Mouse (Mus musculus): Measurements from ENCODE around the gene Snupn. TPM values are rescaled to one million over a fixed set of nuclear protein-coding genes. Genes with fewer than 3 reads are reported as not detected.
"Not testable (repeated sequence)": the region's sequence is repeated elsewhere in the genome, so short reads cannot be mapped to it uniquely, and the experiment has no call there.

The Snupn gene
- 12.3 and 12.4 TPM in 2 replicates for polyA plus RNA-seq (2015; fragmentation: Nextera tagmentation; extraction: Ambion mirVana)

DNA sequence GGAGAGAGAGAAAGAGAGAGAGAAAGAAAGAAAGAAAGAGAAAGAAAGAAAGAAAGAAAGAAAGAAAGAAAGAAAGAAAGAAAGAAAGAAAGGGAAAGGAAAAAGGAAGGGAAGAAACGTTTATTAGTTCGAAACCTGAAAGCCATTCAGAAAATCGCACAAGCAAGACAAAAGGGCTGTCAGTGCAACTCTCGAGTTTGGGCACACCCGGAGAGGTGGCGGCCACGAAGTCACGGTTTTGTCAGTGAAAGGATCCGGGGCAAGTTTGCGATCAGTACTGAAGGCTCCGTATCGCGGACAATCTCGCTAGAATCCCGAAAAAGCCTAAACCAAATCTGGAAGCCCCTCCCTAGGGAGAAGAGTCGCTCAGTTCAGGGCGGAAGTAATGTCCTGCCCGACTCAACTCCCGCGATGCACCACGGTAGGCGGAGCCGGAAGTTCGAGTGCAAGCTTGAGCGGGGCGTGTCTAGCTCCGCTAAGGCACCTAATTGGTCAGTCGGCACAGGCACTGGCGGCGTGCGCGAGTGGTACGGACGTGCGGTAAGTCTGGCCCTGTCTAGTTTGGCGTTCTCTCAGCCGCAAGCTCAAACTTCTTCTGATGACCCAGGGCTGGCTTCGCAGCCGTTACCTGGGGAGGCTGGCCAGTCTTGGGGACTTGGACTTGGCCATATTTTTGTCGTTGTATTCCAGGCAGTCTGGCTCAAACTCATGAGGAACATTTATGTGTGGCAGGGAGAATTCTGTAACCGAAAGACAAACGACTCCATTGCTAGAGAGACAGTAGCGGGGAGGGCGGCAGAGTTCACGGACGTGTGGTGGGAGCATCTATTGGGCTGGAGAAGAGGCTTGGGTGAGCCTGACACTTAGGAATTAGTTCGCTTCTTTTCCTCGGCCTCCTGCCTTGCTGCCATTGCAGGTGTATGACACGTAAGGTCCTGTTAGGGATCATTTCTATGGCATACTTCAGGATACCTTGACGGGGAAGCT, at the start of gene Snupn:
Gene Snupn, plus strand, starts transcription at position 465 of the 987 bp plus-strand sequence.
- H3K36me3 ChIP-seq (ENCODE audit: control insufficient read depth, insufficient read depth, low read length) = no peaks in the 10 kb centered on the region
- H3K27me3 ChIP-seq (replicated peaks; ENCODE audit: control insufficient read depth, insufficient read depth, low read length) = no peaks in the 10 kb centered on the region
- no peaks in the 10 kb centered on the region for H3K9me3 ChIP-seq (ENCODE audit: control insufficient read depth, low read length)
- peak; percentile 100 for ATAC-seq
- peaks cover 6% of the 10 kb centered on the region for H3K4me1 ChIP-seq (ENCODE audit: control insufficient read depth, insufficient read depth, low read length)
- WGBS = under 1% methylated on average over 50 of the region's 50 CpGs
- peak within 1 kb of the TSS; percentile 69 for H3K4me3 ChIP-seq (ENCODE audit: low read length)
- H3K4me2 ChIP-seq (ENCODE audit: low read depth, low read length) = peak within 1 kb of the TSS; percentile 91
- H3K9ac ChIP-seq (ENCODE audit: low read depth, low read length) = peak within 1 kb of the TSS; percentile 80
- H3K27ac ChIP-seq (ENCODE audit: low read length) = peak within 1 kb of the TSS; percentile 94

GRCm38 (mm10) chr9:56901187-56901586, 49.5 kb upstream of the Snupn start:
- no peak overlapping the region for H3K4me3 ChIP-seq (ENCODE audit: low read length)
- peak; percentile 88 for ATAC-seq
- H3K36me3 ChIP-seq (ENCODE audit: control insufficient read depth, insufficient read depth, low read length) = no peaks in the 10 kb centered on the region
- no peak overlapping the region for H3K9ac ChIP-seq (ENCODE audit: low read depth, low read length)
- H3K27me3 ChIP-seq (replicated peaks; ENCODE audit: control insufficient read depth, insufficient read depth, low read length) = no peaks in the 10 kb centered on the region
- no peaks in the 10 kb centered on the region for H3K9me3 ChIP-seq (ENCODE audit: control insufficient read depth, low read length)
- WGBS = 41% methylated on average over 8 of the region's 8 CpGs
- no peak overlapping the region for H3K4me2 ChIP-seq (ENCODE audit: low read depth, low read length)
- no peak overlapping the region for H3K27ac ChIP-seq (ENCODE audit: low read length)
- H3K4me1 ChIP-seq (ENCODE audit: control insufficient read depth, insufficient read depth, low read length) = peaks cover 7% of the 10 kb centered on the region; the same call in 1 of the 2 replicates

GRCm38 (mm10) chr9:56903662-56904061, 47.0 kb upstream of the Snupn start:
- WGBS = 75% methylated on average over 3 of the region's 3 CpGs
- H3K27ac ChIP-seq (ENCODE audit: low read length) = no peak overlapping the region
- H3K9me3 ChIP-seq (ENCODE audit: control insufficient read depth, low read length) = no peaks in the 10 kb centered on the region
- H3K4me1 ChIP-seq (ENCODE audit: control insufficient read depth, insufficient read depth, low read length) = peaks cover 7% of the 10 kb centered on the region; the same call in 1 of the 2 replicates
- H3K4me3 ChIP-seq (ENCODE audit: low read length) = no peak overlapping the region
- no peak overlapping the region for H3K4me2 ChIP-seq (ENCODE audit: low read depth, low read length)
- ATAC-seq = no peak
- H3K9ac ChIP-seq (ENCODE audit: low read depth, low read length) = no peak overlapping the region
- H3K36me3 ChIP-seq (ENCODE audit: control insufficient read depth, insufficient read depth, low read length) = no peaks in the 10 kb centered on the region
- H3K27me3 ChIP-seq (replicated peaks; ENCODE audit: control insufficient read depth, insufficient read depth, low read length) = no peaks in the 10 kb centered on the region

DNA sequence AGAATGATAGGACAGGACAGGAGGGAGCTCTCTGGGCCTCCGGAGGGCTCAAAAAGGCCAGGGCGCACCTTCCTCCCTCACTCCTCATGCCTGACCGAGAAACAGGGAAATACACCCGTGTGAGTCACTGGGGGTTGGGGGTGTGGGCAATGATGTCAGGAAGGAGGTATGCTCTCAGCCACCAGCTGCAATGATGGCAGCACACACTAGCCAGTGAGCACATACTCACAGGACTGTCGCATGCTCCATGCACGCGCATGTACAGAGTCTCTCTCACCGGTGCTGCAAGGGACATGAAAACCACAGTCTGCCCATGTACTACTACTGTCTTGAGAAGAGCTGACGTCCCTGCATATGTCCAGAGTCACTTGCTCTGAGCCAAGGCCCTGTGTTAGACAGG, 43.1 kb upstream of the Snupn start:
- no peak overlapping the region for H3K4me3 ChIP-seq (ENCODE audit: low read length)
- no peaks in the 10 kb centered on the region for H3K36me3 ChIP-seq (ENCODE audit: control insufficient read depth, insufficient read depth, low read length)
- H3K4me1 ChIP-seq (ENCODE audit: control insufficient read depth, insufficient read depth, low read length) = no peaks in the 10 kb centered on the region
- no peak overlapping the region for H3K27ac ChIP-seq (ENCODE audit: low read length)
- WGBS = 72% methylated on average over 9 of the region's 9 CpGs
- H3K27me3 ChIP-seq (replicated peaks; ENCODE audit: control insufficient read depth, insufficient read depth, low read length) = no peaks in the 10 kb centered on the region
- H3K9me3 ChIP-seq (ENCODE audit: control insufficient read depth, low read length) = no peaks in the 10 kb centered on the region
- no peak overlapping the region for H3K9ac ChIP-seq (ENCODE audit: low read depth, low read length)
- 0 out of 2 replicates have a peak, but pooled peaks have one; percentile 11 for ATAC-seq
- no peak overlapping the region for H3K4me2 ChIP-seq (ENCODE audit: low read depth, low read length)

- not testable (repeated sequence) for ATAC-seq; H3K4me3 ChIP-seq (ENCODE audit: low read length); H3K27me3 ChIP-seq (replicated peaks; ENCODE audit: control insufficient read depth, insufficient read depth, low read length); H3K4me2 ChIP-seq (ENCODE audit: low read depth, low read length); H3K27ac ChIP-seq (ENCODE audit: low read length); H3K4me1 ChIP-seq (ENCODE audit: control insufficient read depth, insufficient read depth, low read length); H3K9me3 ChIP-seq (ENCODE audit: control insufficient read depth, low read length); H3K36me3 ChIP-seq (ENCODE audit: control insufficient read depth, insufficient read depth, low read length); H3K9ac ChIP-seq (ENCODE audit: low read depth, low read length)
- 42% methylated on average over 4 of the region's 4 CpGs for WGBS
Observed at GRCm38 (mm10) chr9:56909991-56910390, 40.7 kb upstream of the Snupn start.

DNA sequence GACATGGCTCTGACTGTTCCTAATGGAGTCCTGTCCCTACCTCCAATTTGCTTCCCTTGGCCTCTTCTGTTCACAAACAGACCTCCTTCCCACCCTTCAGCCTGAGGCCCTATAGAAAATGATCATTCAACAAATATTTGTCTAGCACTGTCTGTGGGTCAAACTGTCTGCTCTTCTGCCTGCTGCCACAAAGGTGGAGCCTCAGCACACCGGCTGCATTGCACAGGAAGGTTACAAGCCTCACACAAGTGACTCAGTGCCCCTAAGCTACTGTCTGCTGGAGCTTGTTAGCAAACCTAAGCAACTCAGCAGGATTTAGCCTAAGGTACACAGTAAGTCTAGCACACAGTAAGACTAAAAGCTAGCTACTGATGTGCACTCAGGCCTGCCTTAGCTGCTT, 39.7 kb upstream of the Snupn start:
- Histone ChIP-seq H3K4me2 (ENCODE audit: low read depth, low read length) (no peak overlapping the region), H3K36me3 (ENCODE audit: control insufficient read depth, insufficient read depth, low read length) (no peaks in the 10 kb centered on the region), H3K9ac (ENCODE audit: low read depth, low read length) (no peak overlapping the region), H3K4me1 (ENCODE audit: control insufficient read depth, insufficient read depth, low read length) (no peaks in the 10 kb centered on the region), H3K27ac (ENCODE audit: low read length) (no peak overlapping the region), H3K27me3 (replicated peaks; ENCODE audit: control insufficient read depth, insufficient read depth, low read length) (no peaks in the 10 kb centered on the region), H3K4me3 (ENCODE audit: low read length) (no peak overlapping the region), H3K9me3 (ENCODE audit: control insufficient read depth, low read length) (no peaks in the 10 kb centered on the region)
- 15% methylated on average over 1 of the region's 1 CpGs for WGBS
- ATAC-seq = no peak

DNA sequence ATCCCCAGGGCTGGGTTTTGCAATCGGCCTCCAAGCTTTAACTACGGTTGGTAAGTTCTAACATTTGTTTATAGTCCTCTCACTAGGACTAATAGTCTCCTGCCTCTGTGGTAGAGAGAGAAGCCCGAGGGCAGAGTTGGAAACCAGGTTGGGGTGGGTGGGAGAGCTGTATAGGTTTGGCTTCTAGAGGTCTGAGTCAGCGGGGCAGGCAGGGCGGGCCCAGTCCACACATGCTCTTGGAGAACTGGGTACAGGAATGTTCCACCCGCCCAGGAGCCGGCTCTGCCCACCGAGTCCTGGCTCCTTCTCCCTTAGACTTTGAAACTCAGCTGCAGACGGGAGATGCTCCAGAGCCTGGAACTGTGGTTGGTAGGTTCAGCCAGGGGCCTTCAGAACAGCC, 36.7 kb upstream of the Snupn start:
- Histone ChIP-seq H3K4me1 (ENCODE audit: control insufficient read depth, insufficient read depth, low read length) (no peaks in the 10 kb centered on the region), H3K27ac (ENCODE audit: low read length) (no peak overlapping the region), H3K36me3 (ENCODE audit: control insufficient read depth, insufficient read depth, low read length) (no peaks in the 10 kb centered on the region), H3K27me3 (replicated peaks; ENCODE audit: control insufficient read depth, insufficient read depth, low read length) (no peaks in the 10 kb centered on the region), H3K9me3 (ENCODE audit: control insufficient read depth, low read length) (no peaks in the 10 kb centered on the region), H3K4me2 (ENCODE audit: low read depth, low read length) (no peak overlapping the region), H3K4me3 (ENCODE audit: low read length) (no peak overlapping the region), H3K9ac (ENCODE audit: low read depth, low read length) (no peak overlapping the region)
- 77% methylated on average over 9 of the region's 9 CpGs for WGBS
- ATAC-seq = no peak

- Histone ChIP-seq H3K4me3 (ENCODE audit: low read length) (no peak overlapping the region), H3K4me1 (ENCODE audit: control insufficient read depth, insufficient read depth, low read length) (no peaks in the 10 kb centered on the region), H3K9me3 (ENCODE audit: control insufficient read depth, low read length) (no peaks in the 10 kb centered on the region), H3K27me3 (replicated peaks; ENCODE audit: control insufficient read depth, insufficient read depth, low read length) (no peaks in the 10 kb centered on the region), H3K36me3 (ENCODE audit: control insufficient read depth, insufficient read depth, low read length) (no peaks in the 10 kb centered on the region), H3K4me2 (ENCODE audit: low read depth, low read length) (no peak overlapping the region), H3K9ac (ENCODE audit: low read depth, low read length) (no peak overlapping the region), H3K27ac (ENCODE audit: low read length) (no peak overlapping the region)
- WGBS = 78% methylated on average over 1 of the region's 1 CpGs
- no peak for ATAC-seq
Observed at GRCm38 (mm10) chr9:56915116-56915515, 35.6 kb upstream of the Snupn start.

DNA sequence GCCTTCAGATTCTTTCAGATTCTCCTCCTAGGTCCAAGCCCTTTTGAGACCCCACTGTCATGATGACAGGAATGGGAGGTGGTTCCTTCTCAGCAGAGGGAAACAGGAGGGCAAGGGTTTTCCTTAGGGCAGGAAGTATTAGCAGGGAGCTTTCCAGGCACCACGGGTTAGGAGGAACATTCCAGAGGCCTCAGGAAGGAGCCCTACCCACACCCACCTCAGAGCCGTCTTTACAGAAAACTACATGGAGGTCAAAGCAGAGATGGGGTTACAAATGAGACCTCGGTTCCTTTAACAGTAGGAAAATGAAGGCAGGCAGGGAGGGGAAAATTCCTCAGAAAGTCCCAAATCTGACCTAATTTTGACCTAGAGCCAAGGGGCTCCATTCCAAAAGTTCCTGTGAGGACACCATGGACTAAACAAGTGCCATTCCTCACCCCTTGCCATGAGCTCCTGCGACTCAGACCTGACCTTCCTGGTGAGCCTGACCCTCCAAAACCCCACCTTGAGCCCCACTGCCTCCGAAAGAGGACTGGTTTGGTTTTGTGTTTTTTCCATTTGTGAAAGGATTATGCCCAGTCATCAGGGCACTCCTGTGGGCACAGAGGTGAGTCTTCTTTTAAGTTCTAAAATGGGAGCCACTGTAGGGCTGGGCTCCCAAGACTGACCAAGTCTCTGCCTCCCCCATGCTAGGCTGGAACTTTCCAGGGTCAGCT, 34.8 kb upstream of the Snupn start:
- 78% methylated on average over 5 of the region's 5 CpGs for WGBS
- no peak overlapping the region for H3K27ac ChIP-seq (ENCODE audit: low read length)
- H3K36me3 ChIP-seq (ENCODE audit: control insufficient read depth, insufficient read depth, low read length) = no peaks in the 10 kb centered on the region
- no peak overlapping the region for H3K4me2 ChIP-seq (ENCODE audit: low read depth, low read length)
- no peak for ATAC-seq
- H3K27me3 ChIP-seq (replicated peaks; ENCODE audit: control insufficient read depth, insufficient read depth, low read length) = no peaks in the 10 kb centered on the region
- H3K9ac ChIP-seq (ENCODE audit: low read depth, low read length) = no peak overlapping the region
- H3K4me1 ChIP-seq (ENCODE audit: control insufficient read depth, insufficient read depth, low read length) = no peaks in the 10 kb centered on the region
- H3K9me3 ChIP-seq (ENCODE audit: control insufficient read depth, low read length) = no peaks in the 10 kb centered on the region
- H3K4me3 ChIP-seq (ENCODE audit: low read length) = no peak overlapping the region
